Mouse (Mus musculus): Measurements from ENCODE around the gene Gm10778.

DNA sequence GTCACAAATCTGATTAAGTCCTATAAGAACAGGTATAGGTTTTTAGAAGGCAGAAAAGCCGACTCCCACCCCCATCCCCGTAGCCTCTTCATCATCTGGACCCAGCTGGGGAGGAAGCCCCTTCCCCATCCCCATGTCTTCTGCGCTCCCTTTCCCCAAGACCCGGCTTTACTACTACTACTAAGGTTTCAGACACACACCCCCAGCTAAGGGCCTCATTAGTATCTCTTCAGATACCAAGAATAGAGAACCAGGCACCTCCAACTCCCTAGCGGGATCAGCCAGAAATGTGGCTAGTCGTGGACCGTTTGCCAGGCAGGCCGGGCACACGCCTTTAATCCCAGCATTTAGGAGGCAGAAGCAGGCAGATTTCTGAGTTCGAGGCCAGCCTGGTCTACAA is 48.8 kb upstream of the Gm10778 start:
- TF ChIP-seq CTCF (IDR thresholded peaks at IDR 0.05; ENCODE audit: low read depth, low read length), result no peak
- TF ChIP-seq POLR2A (IDR thresholded peaks at IDR 0.05; ENCODE audit: extremely low read depth, insufficient read depth, low read length), result no peak
